In the genomic region with DNA sequence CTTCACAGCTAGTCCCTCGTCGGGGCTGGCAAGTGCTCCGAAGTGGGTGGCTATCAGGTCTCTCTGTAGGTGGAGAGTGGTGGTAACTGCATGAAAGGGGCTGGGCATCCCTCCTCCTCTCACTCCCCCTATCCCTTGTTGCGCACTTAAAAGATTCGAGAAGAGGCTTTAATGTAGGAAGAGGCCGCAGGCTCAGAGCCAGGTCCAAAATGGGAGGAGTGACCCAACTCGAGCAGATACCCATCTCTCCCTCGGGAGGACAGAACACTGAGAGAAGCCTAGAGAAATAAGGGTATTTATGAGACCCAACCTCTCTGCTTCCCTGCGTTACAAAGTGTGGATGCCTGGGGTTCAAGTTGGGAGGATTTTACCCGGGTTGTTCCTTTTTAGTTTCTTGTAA, we compare ENCODE assay signal across 8 mouse cellular contexts. TPM values are rescaled to one million over a fixed set of nuclear protein-coding genes. Genes with fewer than 3 reads are reported as not detected.
DNase-seq lines count a peak whose midpoint lies in the region; ATAC-seq lines count a peak whose summit lies in the region.

No protein-coding gene starts in this region.

- WGBS in lung, embryonic 16.5 days, result 10% methylated on average over 10 of the region's 10 CpGs
- 6% methylated on average over 10 of the region's 10 CpGs for WGBS in limb, embryonic 12.5 days
- WGBS in stomach, embryonic 15.5 days, result 10% methylated on average over 10 of the region's 10 CpGs

- ATAC-seq in lung, embryonic 16.5 days (ENCODE audit: low read depth), result peak; percentile 15; the same call in 1 of the 2 replicates
- ATAC-seq in limb, embryonic 12.5 days (ENCODE audit: insufficient number of reproducible peaks, insufficient read depth, low FRiP score, low TSS enrichment, low read depth), result no peak
- no peak for ATAC-seq in stomach, embryonic 15.5 days (ENCODE audit: insufficient read depth, low FRiP score, low read depth)

- peak overlapping the region; percentile 38 for H3K4me3 ChIP-seq in lung, embryonic 16.5 days (ENCODE audit: low read length)
- H3K4me3 ChIP-seq in limb, embryonic 12.5 days (replicated peaks), result peak overlapping the region; percentile 33
- H3K4me3 ChIP-seq in stomach, embryonic 15.5 days (replicated peaks), result peak overlapping the region; percentile 35

- peak overlapping the region; percentile 69 for H3K4me2 ChIP-seq in lung, embryonic 16.5 days (ENCODE audit: low read depth, low read length)
- H3K4me2 ChIP-seq in limb, embryonic 12.5 days, result peak overlapping the region; percentile 57
- peak overlapping the region; percentile 72 for H3K4me2 ChIP-seq in stomach, embryonic 15.5 days

- intact Hi-C loops in gastrocnemius, postnatal 36 days (cut with DNase I), result loop anchor here (5.0 kb wide), 1 partner anchor 77 kb away; a partner anchor contains a TSS

- peaks cover 18% of the 10 kb centered on the region for H3K4me1 ChIP-seq in lung, embryonic 16.5 days (replicated peaks; ENCODE audit: control insufficient read depth, insufficient read depth, low read length)
- peaks cover 9% of the 10 kb centered on the region; the same call in 1 of the 2 replicates for H3K4me1 ChIP-seq in limb, embryonic 12.5 days (replicated peaks)
- H3K4me1 ChIP-seq in stomach, embryonic 15.5 days, result peaks cover 24% of the 10 kb centered on the region

- H3K9me3 ChIP-seq in lung, embryonic 16.5 days (ENCODE audit: control insufficient read depth, low read length), result no peaks in the 10 kb centered on the region
- H3K9me3 ChIP-seq in limb, embryonic 12.5 days, result no peaks in the 10 kb centered on the region
- H3K9me3 ChIP-seq in stomach, embryonic 15.5 days, result no peaks in the 10 kb centered on the region

- peak; percentile 48 for DNase-seq in cerebellum, adult 11 months
- DNase-seq in cerebellum, postnatal 4 days (ENCODE audit: low spot score in 2 of 2), result no peak
- no peak for DNase-seq in lung, postnatal 36 days
- DNase-seq in gastrocnemius, postnatal 36 days, result no peak
- no peak for DNase-seq in ovary, postnatal 36 days (ENCODE audit: low spot score)

- H3K27ac ChIP-seq in lung, embryonic 16.5 days (ENCODE audit: low read length), result no peak overlapping the region
- no peak overlapping the region for H3K27ac ChIP-seq in limb, embryonic 12.5 days
- no peak overlapping the region for H3K27ac ChIP-seq in stomach, embryonic 15.5 days

- H3K27me3 ChIP-seq in lung, embryonic 16.5 days (ENCODE audit: control insufficient read depth, insufficient read depth, low read depth, low read length), result no peaks in the 10 kb centered on the region
- H3K27me3 ChIP-seq in limb, embryonic 12.5 days, result peaks cover 22% of the 10 kb centered on the region
- no peaks in the 10 kb centered on the region for H3K27me3 ChIP-seq in stomach, embryonic 15.5 days (replicated peaks)

- H3K36me3 ChIP-seq in lung, embryonic 16.5 days (ENCODE audit: control insufficient read depth, insufficient read depth, low read length), result no peaks in the 10 kb centered on the region
- H3K36me3 ChIP-seq in limb, embryonic 12.5 days, result no peaks in the 10 kb centered on the region
- H3K36me3 ChIP-seq in stomach, embryonic 15.5 days, result no peaks in the 10 kb centered on the region

- H3K9ac ChIP-seq in lung, embryonic 16.5 days (ENCODE audit: low read length), result peak overlapping the region; percentile 34; the same call in 1 of the 2 replicates
- no peak overlapping the region for H3K9ac ChIP-seq in limb, embryonic 12.5 days (replicated peaks)
- no peak overlapping the region for H3K9ac ChIP-seq in stomach, embryonic 15.5 days

RNA-seq across cellular contexts. Expression of a gene that starts 0.5 kb away (rescaled TPM):
- polyA plus RNA-seq in lung, embryonic 16.5 days (2015; fragmentation: Nextera tagmentation; extraction: Ambion mirVana), result 0.65 and 1.0 TPM in 2 replicates
- 0.05 and 0.14 TPM in 2 replicates for polyA plus RNA-seq in limb, embryonic 12.5 days (2016; fragmentation: Nextera tagmentation; extraction: Ambion mirVana)
- 2.8 and 3.3 TPM in 2 replicates for polyA plus RNA-seq in stomach, embryonic 15.5 days (2015; fragmentation: Nextera tagmentation; extraction: Ambion mirVana)
- total RNA-seq in gastrocnemius, postnatal 36 days (2021), result not detected

RNA-seq across cellular contexts. Expression of a gene that starts 6.5 kb away (rescaled TPM):
- 0.31 and 0.58 TPM in 2 replicates for polyA plus RNA-seq in lung, embryonic 16.5 days (2015; fragmentation: Nextera tagmentation; extraction: Ambion mirVana)
- not detected in 2 replicates for polyA plus RNA-seq in limb, embryonic 12.5 days (2016; fragmentation: Nextera tagmentation; extraction: Ambion mirVana)
- polyA plus RNA-seq in stomach, embryonic 15.5 days (2015; fragmentation: Nextera tagmentation; extraction: Ambion mirVana), result 28.1 and 31.4 TPM in 2 replicates
- not detected for total RNA-seq in gastrocnemius, postnatal 36 days (2021)

RNA-seq across cellular contexts. Expression of a gene that starts 16.6 kb away (rescaled TPM):
- polyA plus RNA-seq in lung, embryonic 16.5 days (2015; fragmentation: Nextera tagmentation; extraction: Ambion mirVana), result 1.3 and 1.4 TPM in 2 replicates
- polyA plus RNA-seq in limb, embryonic 12.5 days (2016; fragmentation: Nextera tagmentation; extraction: Ambion mirVana), result 0.51 and 0.74 TPM in 2 replicates
- 1.4 and 1.5 TPM in 2 replicates for polyA plus RNA-seq in stomach, embryonic 15.5 days (2015; fragmentation: Nextera tagmentation; extraction: Ambion mirVana)
- 10 to 100 TPM; 13.8 to 15.4 TPM for total RNA-seq in gastrocnemius, postnatal 36 days (2021)

RNA-seq across cellular contexts. Expression of a gene that starts 33.5 kb away (rescaled TPM):
- polyA plus RNA-seq in lung, embryonic 16.5 days (2015; fragmentation: Nextera tagmentation; extraction: Ambion mirVana), result 18.7 and 20.5 TPM in 2 replicates
- 20.6 and 21.3 TPM in 2 replicates for polyA plus RNA-seq in limb, embryonic 12.5 days (2016; fragmentation: Nextera tagmentation; extraction: Ambion mirVana)
- 22.6 and 23.1 TPM in 2 replicates for polyA plus RNA-seq in stomach, embryonic 15.5 days (2015; fragmentation: Nextera tagmentation; extraction: Ambion mirVana)
- 1 to 10 TPM; 3.8 to 4.9 TPM for total RNA-seq in gastrocnemius, postnatal 36 days (2021)

RNA-seq across cellular contexts. Expression of a gene that starts 34.7 kb away (rescaled TPM):
- 126 and 137 TPM in 2 replicates for polyA plus RNA-seq in lung, embryonic 16.5 days (2015; fragmentation: Nextera tagmentation; extraction: Ambion mirVana)
- polyA plus RNA-seq in limb, embryonic 12.5 days (2016; fragmentation: Nextera tagmentation; extraction: Ambion mirVana), result 141 and 150 TPM in 2 replicates
- polyA plus RNA-seq in stomach, embryonic 15.5 days (2015; fragmentation: Nextera tagmentation; extraction: Ambion mirVana), result 88.1 and 91.5 TPM in 2 replicates
- total RNA-seq in gastrocnemius, postnatal 36 days (2021), result 1 to 10 TPM in 1 of 2 experiments, under 1 TPM in 1; 0.94 to 1.6 TPM

Comparison
In these comparisons a context has a peak if more than half of its experiments do, and no peak if none do; other contexts are left out.
1. RNA of a gene that starts 6.5 kb away (polyA plus RNA-seq): 28.1 to 31.4 TPM in stomach, embryonic 15.5 days; 0.31 to 0.58 TPM in lung, embryonic 16.5 days and not detected in limb, embryonic 12.5 days; every median in the first group is over 10 times any median in the second.
2. Peak in every context shown above with its lines, with median percentiles within 50 percentile points of each other: H3K4me2 ChIP-seq and H3K4me3 ChIP-seq.